Mouse (Mus musculus) neutrophil, adult 59 days (primary cell): Measurements from ENCODE around the gene Cfl1. TPM values are rescaled to one million over a fixed set of nuclear protein-coding genes. Genes with fewer than 3 reads are reported as not detected.

ENCODE experiments used
- total RNA-seq, 2 experiments: library from RNA; stranded (reverse); gene quantifications; 1 replicate in 1 of 2; 2 replicates in 1 of 2; pipeline ENCODE4 v1.2.4; 2023

Cfl1 gene
- 1,000 to 10,000 TPM; 1,662 to 1,728 TPM for total RNA-seq

DNA sequence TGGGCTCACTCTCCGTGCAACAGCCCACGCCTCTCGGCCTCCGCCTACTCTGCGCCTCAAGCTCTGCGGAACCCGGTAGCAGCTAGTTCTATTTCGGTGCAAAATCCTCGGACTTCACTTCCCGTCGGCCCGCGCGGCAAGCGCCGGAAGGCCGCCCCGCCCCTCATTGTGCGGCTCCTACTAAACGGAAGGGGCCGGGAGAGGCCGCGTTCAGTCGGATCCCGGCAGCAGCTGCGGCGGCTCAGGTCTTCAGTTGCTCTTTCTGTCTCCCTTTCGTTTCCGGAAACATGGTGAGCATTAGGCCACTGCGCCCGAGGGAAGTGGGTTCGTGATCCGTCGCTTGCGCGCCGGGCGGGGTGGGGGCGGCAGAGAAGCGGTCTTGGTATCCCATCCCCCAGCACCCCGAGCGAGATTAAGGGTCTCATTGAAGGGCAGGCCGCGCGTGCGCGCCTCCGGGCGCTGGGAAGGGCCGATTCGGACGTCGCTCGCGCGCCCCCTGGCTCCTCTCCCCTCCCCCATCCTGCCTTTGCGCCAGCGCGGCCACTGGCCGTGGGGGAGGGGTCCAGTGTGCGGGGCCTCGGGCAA, at the start of gene Cfl1:
Gene Cfl1, plus strand, starts transcription at position 143 of the 585 bp plus-strand sequence.

DNA sequence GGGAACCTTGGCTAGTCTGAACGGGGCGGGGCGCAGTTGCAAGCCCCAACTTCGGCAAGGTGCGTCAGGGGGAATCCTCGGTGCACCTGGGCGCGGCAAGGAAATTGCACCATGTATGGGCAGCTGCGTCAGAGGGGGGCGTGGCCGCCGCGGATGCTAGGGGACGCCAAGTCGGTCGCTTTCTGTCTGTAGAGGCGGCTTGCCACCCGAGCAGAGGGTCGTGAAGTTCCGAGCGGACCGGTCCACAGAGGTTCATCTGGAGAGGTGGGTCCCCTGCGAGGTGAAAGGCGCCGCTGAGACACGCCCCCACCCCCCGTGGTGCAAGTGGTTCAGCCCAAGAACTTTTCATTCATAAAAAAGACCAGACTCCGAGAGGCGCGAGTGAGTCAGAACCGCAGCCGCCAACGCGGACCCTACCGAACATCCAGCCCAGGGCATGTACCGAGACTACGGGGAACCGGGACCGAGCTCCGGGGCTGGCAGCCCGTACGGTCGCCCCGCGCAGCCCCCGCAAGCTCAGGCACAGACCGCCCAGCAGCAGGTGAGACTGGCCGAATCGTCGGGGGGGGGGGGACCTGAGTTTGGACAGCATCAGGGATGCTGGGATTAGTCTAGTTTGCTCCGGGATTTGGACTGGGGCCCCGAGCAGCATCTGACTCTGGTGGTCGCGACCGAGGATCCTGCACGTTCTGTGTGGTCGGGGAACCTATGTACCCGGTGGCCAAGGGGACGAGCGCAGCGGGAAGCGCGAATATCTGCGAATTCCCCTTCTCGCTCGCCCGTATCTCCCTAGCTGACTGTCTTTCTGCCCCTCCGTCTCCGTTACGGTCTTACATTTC, 42.5 kb upstream of the Cfl1 start, which contains the start of gene Fosl1:
Gene Fosl1, plus strand, starts transcription at position 33 of the 839 bp plus-strand sequence.

DNA sequence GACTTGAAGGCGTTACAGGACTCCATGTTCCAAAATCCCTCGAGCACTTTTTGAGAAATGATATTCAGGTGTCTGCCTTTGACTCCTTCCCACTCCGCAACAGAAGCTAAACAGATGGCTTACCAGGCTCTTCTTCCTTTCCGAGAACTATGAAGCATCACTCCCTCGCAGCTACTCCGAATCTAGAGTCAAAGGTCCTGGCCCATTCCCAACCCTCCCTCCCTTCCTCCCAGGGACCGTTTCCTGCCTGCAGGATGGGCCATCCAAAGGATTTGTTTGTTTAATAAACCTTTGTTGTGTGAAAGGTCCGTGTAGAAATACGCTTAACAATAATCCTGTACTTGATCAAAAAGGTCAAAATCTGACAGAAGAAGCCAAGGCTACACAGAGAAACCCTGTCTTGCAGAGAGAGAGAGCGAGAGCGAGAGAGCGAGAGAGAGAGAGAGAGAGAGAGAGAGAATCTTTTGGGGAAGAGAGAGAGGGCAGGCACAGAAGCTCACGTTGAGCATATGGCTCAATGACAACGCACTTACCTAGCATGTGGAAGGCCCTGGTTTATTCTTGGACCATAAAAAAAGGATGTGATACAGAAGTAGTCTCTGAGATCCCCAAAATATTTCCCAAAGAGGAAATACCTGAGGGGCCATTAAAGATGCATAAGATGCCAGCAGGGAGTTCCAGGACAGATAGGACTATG, 32.4 kb upstream of the Cfl1 start, which contains the start of gene Ccdc85b:
Gene Ccdc85b, minus strand, starts transcription at position 149 of the 697 bp plus-strand sequence.

DNA sequence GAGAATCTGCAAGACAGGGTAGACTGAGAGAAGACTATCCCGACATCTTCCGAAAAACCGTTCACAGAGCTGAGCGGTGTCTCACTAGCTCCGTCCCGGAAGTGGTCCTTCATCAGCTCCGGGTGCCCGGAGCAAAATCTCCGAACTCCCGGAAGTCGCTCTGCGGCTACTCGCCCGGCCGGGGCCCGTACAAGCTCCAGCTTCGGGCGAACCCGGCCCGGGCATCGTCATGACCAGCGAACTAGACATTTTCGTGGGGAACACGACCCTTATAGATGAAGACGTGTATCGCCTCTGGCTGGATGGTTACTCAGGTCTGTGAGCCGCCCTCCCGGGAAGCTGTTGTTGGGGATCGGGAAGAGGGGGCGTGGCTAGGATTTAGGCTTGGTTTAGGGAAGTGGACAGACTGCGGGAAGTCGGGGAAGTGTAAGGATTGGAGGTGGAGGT, 29.8 kb upstream of the Cfl1 start, which contains the start of gene Fibp:
Gene Fibp, plus strand, starts transcription at position 151 of the 447 bp plus-strand sequence.

DNA sequence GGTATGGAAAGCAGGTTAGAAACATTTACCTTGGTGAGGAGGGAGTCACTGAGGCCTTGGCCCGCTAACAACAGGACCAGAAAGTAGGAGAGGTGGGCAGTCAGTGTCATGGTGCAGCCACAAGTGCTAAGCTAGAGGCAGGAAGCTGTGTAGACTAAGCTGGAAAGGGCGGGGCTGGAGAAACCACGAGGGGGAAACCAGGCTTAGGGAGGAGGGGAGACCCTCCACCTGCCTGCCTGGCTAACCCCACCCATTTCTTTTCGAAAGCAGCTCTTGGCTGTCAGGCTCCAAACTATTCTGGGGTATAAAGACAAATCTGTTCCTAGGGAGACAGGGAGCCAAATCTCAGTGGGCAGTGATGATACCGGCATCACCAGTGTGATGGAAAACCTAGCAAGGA, 21.9 kb upstream of the Cfl1 start, which contains the start of gene Ctsw:
Gene Ctsw, minus strand, starts transcription at position 134 of the 400 bp plus-strand sequence.

DNA sequence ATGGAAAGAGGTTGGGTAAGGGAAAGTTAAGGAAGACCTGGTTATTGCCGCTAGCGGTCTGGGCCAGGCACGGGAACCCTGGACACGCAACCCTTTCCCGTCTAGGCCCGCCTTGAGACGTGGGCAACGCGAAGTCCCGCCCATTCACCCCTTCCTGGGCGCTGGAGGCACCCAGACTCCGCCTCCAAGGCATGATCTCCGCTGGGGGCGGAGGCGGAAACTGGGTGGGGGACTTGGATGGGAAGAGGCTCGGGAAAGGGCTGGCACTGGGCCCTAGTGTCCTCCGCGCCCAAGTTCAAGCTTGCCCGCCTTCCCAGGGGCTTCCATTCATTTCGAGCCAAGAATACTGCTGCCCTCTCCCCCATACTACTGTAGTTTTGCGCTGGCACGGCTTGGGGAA, 16.5 kb upstream of the Cfl1 start, which contains the start of gene Efemp2:
Gene Efemp2, plus strand, starts transcription at position 235 of the 400 bp plus-strand sequence.

DNA sequence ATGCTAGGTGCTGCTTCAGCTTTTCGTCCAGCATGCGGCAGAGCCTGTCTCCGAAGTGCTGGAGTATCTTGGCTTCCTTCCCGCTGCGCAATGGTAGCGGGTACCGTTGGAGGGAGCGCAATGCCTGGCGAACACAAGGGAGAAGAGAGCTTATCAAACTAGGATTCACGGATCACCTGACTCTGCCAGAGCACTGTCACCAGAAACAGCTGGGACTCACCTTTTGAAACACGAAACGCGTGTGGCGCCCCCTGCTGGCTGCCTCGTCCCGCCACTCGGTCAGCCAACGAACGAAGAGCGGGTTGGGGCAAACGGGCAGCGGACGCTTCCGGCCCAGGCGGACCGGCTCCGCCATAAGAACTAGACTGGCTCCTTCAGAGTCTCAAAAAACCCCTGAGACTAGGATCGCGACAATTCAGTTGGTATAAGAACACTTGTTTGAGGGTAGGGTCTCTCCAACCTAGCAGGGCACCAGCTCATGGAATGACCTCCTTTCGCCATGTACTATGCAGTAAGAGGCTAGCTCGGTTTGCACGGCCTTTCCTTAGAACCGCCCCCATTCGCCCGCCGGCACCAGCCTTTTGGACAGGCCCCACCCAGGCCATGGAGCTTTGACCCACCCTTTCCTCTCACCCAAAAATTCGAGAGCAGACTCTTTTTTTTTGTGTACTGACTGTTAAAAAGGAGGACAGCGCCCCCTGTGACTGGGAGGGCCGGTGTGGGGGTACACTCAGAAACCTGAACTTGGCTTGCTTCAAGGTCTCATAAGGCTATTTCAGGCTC, 2.3 kb upstream of the Cfl1 start, which contains the start of gene Mus81:
Gene Mus81, minus strand, starts transcription at position 635 of the 783 bp plus-strand sequence.

DNA sequence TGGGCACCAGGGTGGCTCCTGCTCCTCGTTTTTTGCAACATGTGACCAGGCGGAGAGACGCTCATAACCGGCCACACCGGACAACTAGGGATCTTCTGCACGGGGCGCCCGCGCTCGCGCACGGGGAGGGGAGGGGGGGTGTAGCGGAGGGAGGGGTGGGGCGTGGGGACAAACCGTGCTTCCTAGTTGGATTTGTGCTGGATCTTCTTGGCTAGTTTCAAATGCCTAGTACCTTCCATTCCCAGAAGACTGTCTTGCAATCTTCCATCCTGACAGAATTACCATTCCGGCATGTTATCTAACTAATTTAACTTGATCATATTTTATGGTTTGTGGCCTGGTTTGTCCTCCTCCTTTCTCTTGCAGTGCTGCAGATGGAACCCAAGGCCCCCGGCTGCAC, 13.4 kb downstream of the Cfl1 start, which contains the start of gene 1700020D05Rik:
Gene 1700020D05Rik, minus strand, starts transcription at position 101 of the 400 bp plus-strand sequence.

DNA sequence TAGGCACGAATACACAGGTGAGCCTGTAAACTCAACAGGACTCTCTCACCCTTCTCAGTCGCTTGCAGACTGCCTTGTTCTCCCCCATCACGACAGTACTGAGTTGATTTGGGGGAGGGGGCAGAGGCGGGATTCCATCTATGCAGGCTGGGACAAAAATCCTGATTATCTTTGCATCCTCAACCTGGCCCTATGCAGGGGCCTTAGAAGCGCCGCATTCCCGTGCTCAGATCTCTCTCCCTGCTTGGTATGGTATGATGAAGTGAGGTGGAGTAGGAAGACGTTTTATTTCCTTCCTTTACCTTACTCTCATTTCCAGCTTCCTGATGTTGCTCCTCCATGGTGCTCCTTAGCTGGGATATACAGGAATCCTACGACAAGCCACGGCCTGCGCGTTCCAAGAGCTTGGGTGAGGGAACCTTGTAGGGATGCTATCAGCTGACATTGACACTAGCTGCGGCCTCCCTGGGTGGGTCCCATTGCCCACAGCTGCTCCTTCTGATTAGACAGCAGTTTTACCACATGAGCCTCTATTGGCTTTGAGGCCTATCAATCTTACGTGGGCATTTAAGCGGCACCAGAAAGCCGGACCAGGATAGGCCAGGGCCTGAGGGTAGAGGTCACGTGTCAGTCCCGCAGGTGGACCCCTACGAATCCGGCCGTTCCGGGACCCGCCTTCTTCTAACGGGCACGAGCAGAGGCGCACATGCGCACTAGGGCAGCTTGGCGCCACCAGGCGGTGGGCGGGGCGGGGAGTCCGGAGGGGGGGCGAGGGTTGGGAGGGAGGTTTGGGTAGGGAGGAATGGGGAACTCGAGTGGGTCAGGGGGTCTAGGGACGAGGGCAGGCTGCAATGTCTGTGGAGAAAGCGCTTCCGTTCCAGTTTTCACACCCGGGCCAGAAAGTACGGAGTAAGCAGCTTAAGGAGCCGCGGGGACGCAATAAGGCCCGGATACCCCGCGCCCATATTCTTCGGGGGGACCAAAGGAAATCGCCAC, 20.1 kb downstream of the Cfl1 start, which contains the start of gene Snx32:
Gene Snx32, minus strand, starts transcription at position 508 of the 996 bp plus-strand sequence.

Other genes starting within 250 kb of the Cfl1 start
- gene Pacs1, start 217.3 kb upstream of the Cfl1 start, total RNA-seq, result 100 to 1,000 TPM; 105 to 106 TPM
- 100 to 1,000 TPM; 199 to 214 TPM for gene Sf3b2, start 195.0 kb upstream of the Cfl1 start, total RNA-seq
- not detected for gene Gal3st3, start 192.1 kb upstream of the Cfl1 start, total RNA-seq
- not detected for gene Catsper1, start 154.7 kb upstream of the Cfl1 start, total RNA-seq
- not detected for gene Cst6, start 140.9 kb upstream of the Cfl1 start, total RNA-seq
- gene Eif1ad, start 123.7 kb upstream of the Cfl1 start, total RNA-seq, result 10 to 100 TPM; 21.3 to 25.1 TPM
- 10 to 100 TPM; 65.2 to 82.5 TPM for gene Banf1, start 123.3 kb upstream of the Cfl1 start, total RNA-seq
- 10 to 100 TPM; 96.2 to 98.5 TPM for gene Sart1, start 101.8 kb upstream of the Cfl1 start, total RNA-seq
- gene Tsga10ip, start 87.9 kb upstream of the Cfl1 start, total RNA-seq, result under 1 TPM in 1 of 2 experiments, not detected in 1; 0.20 TPM
- 100 to 1,000 TPM; 122 to 124 TPM for gene Drap1, start 65.5 kb upstream of the Cfl1 start, total RNA-seq
- 10 to 100 TPM; 38.8 to 44.7 TPM for gene AI837181, start 65.3 kb upstream of the Cfl1 start, total RNA-seq
- 10 to 100 TPM; 47.9 to 66.9 TPM for gene Fosl1, start 42.9 kb upstream of the Cfl1 start, total RNA-seq
- 1 to 10 TPM; 1.3 to 2.1 TPM for gene Ccdc85b, start 32.6 kb upstream of the Cfl1 start, total RNA-seq
- 10 to 100 TPM; 51.1 to 59.5 TPM for gene Fibp, start 29.8 kb upstream of the Cfl1 start, total RNA-seq
- gene Ctsw, start 21.9 kb upstream of the Cfl1 start, total RNA-seq, result under 1 TPM; 0.69 to 0.79 TPM
- gene Efemp2, start 16.5 kb upstream of the Cfl1 start, total RNA-seq, result 1 to 10 TPM in 1 of 2 experiments, under 1 TPM in 1; 0.20 to 1.2 TPM
- 10 to 100 TPM; 19.9 to 20.9 TPM for gene Mus81, start 2.1 kb upstream of the Cfl1 start, total RNA-seq
- gene 1700020D05Rik, start 13.3 kb downstream of the Cfl1 start, total RNA-seq, result 1 to 10 TPM in 1 of 2 experiments, under 1 TPM in 1; 0.88 to 1.6 TPM
- 1 to 10 TPM; 3.6 to 4.3 TPM for gene Snx32, start 20.1 kb downstream of the Cfl1 start, total RNA-seq
- under 1 TPM in 1 of 2 experiments, not detected in 1; 0.13 TPM for gene Ovol1, start 70.2 kb downstream of the Cfl1 start, total RNA-seq
- 10 to 100 TPM; 69.1 to 69.3 TPM for gene Ap5b1, start 77.6 kb downstream of the Cfl1 start, total RNA-seq
- gene Rnaseh2c, start 111.4 kb downstream of the Cfl1 start, total RNA-seq, result 100 to 1,000 TPM; 158 to 174 TPM
- 10 to 100 TPM; 81.3 to 83.8 TPM for gene Kat5, start 119.8 kb downstream of the Cfl1 start, total RNA-seq
- 10 to 100 TPM; 73.0 to 88.9 TPM for gene Rela, start 147.0 kb downstream of the Cfl1 start, total RNA-seq
- gene Sipa1, start 173.3 kb downstream of the Cfl1 start, total RNA-seq, result 100 to 1,000 TPM; 212 to 218 TPM
- 10 to 100 TPM; 86.5 to 87.3 TPM for gene Map3k11, start 198.3 kb downstream of the Cfl1 start, total RNA-seq
- 10 to 100 TPM; 68.8 to 83.2 TPM for gene Pcnx3, start 198.5 kb downstream of the Cfl1 start, total RNA-seq
- gene Kcnk7, start 213.9 kb downstream of the Cfl1 start, total RNA-seq, result not detected
- 100 to 1,000 TPM; 150 to 158 TPM for gene Ehbp1l1, start 235.9 kb downstream of the Cfl1 start, total RNA-seq
- gene Fam89b, start 239.2 kb downstream of the Cfl1 start, total RNA-seq, result 10 to 100 TPM; 57.9 to 58.5 TPM